Mouse (Mus musculus) urinary bladder, postnatal 25 days (tissue): ENCODE data around the gene Zdhhc3.
A peak's percentile ranks its signal among the peaks of the same experiment; 100 is the strongest.

Source experiments
- DNase-seq: peaks from one replicate; pipeline ENCODE4 v3.0.0; 2022; ENCODE audit warnings: low spot score

Zdhhc3 gene

GRCm38 (mm10) chr9:123020995-123021631 is 91.9 kb downstream of the Zdhhc3 start, which contains the start of gene Tmem42:
Tmem42 (plus strand) TSS chr9:123021326.
- DNase-seq = peak; percentile 81
